Mouse (Mus musculus) liver, embryonic 11.5 days (tissue): ENCODE measurements at regions not wholly inside any gene's neighbourhood (a gene's known extent, or its start where the extent isn't known, plus 50 kb on each side); places are given as distances from the start of the nearest gene placed in this dataset.

ENCODE experiments used
- ATAC-seq: fragments of 200-750 bp; cut with Nextera tagmentation; replicated peaks from 2 replicates; pipeline ENCODE4 v1.8.0; 2017; ENCODE audit warnings: moderate number of reproducible peaks, mild to moderate bottlenecking, moderate TSS enrichment, moderate library complexity; ENCODE audit not compliant: low FRiP score
- DNase-seq: peaks from one replicate; pipeline ENCODE4 v3.0.0-alpha.2; 2017; ENCODE audit warnings: low spot score
- H3K27ac ChIP-seq: fragments of 300-500 bp; sonication (generic); 2 replicates; pipeline ENCODE4 v1.5.1; 2014; ENCODE audit warnings: mild to moderate bottlenecking, low read depth, low read length, control low read depth
- H3K27me3 ChIP-seq: fragments of 300-500 bp; sonication (generic); replicated peaks from 2 replicates; pipeline ENCODE4 v1.6.1; 2014; ENCODE audit warnings: low read length, mixed read lengths; ENCODE audit not compliant: control insufficient read depth, insufficient read depth
- H3K36me3 ChIP-seq: fragments of 300-500 bp; sonication (generic); 2 replicates; pipeline ENCODE4 v1.6.1; 2014; ENCODE audit warnings: mild to moderate bottlenecking, low read length, moderate library complexity, mixed read lengths; ENCODE audit not compliant: control insufficient read depth, insufficient read depth
- H3K4me1 ChIP-seq: fragments of 300-500 bp; sonication (generic); replicated peaks from 2 replicates; pipeline ENCODE4 v1.6.1; 2014; ENCODE audit warnings: low read length, mixed read lengths; ENCODE audit not compliant: control insufficient read depth, insufficient read depth
- H3K4me2 ChIP-seq: fragments of 300-500 bp; sonication (generic); 2 replicates; pipeline ENCODE4 v1.6.1; 2014; ENCODE audit warnings: mild to moderate bottlenecking, control low read depth, moderate library complexity
- H3K4me3 ChIP-seq: fragments of 300-500 bp; sonication (generic); 2 replicates; pipeline ENCODE4 v1.5.1; 2014; ENCODE audit warnings: low read depth, low read length, control low read depth
- H3K9ac ChIP-seq: fragments of 300-500 bp; sonication (generic); 2 replicates; pipeline ENCODE4 v1.6.1; 2014; ENCODE audit warnings: low read depth, low read length, control low read depth
- H3K9me3 ChIP-seq: fragments of 300-500 bp; sonication (generic); 2 replicates; pipeline ENCODE4 v1.6.1; 2016; ENCODE audit warnings: low read length, inconsistent platforms, mixed read lengths; ENCODE audit not compliant: control insufficient read depth
- WGBS: fragments of 180-500 bp; shearing (Covaris S2); extraction: QIAGEN DNeasy Blood & Tissue Kit; methylation state at CpG from one replicate; pipeline ENCODE4 v1.1.7; 2014; 5-methylcytosine and 5-hydroxymethylcytosine counted together

- WGBS: 80% methylated on average over 6 of the region's 6 CpGs
- H3K4me1 ChIP-seq: peaks cover 10% of the 10 kb centered on the region
Observed at GRCm38 (mm10) chr9:63069919-63070318, 78.8 kb downstream of the Skor1 start.

GRCm38 (mm10) chr9:63067054-63067406 lies 79.3 kb upstream of the Pias1 start:
- no peaks in the 10 kb centered on the region; the same call in 1 of the 2 replicates for H3K4me1 ChIP-seq
- no peak overlapping the region for H3K27ac ChIP-seq
- no peaks in the 10 kb centered on the region for H3K36me3 ChIP-seq
- H3K4me2 ChIP-seq: no peak overlapping the region
- no peak overlapping the region for H3K4me3 ChIP-seq
- ATAC-seq (no peak), DNase-seq (no peak)
- H3K9ac ChIP-seq: no peak overlapping the region
- H3K27me3 ChIP-seq: no peaks in the 10 kb centered on the region
- H3K9me3 ChIP-seq: no peaks in the 10 kb centered on the region; the same call in 1 of the 2 replicates
- WGBS: 70% methylated on average over 2 of the region's 2 CpGs

More at GRCm38 (mm10) chr9:63069919-63070318, 78.8 kb downstream of the Skor1 start:
- H3K9ac ChIP-seq: no peak overlapping the region
- DNase-seq (no peak), ATAC-seq (no peak)
- H3K36me3 ChIP-seq: no peaks in the 10 kb centered on the region
- no peak overlapping the region for H3K4me2 ChIP-seq
- H3K9me3 ChIP-seq: no peaks in the 10 kb centered on the region
- H3K27me3 ChIP-seq: no peaks in the 10 kb centered on the region
- H3K4me3 ChIP-seq: no peak overlapping the region
- H3K27ac ChIP-seq: no peak overlapping the region

GRCm38 (mm10) chr9:63066384-63067053 lies 78.8 kb upstream of the Pias1 start:
- Histone ChIP-seq H3K27me3 (no peaks in the 10 kb centered on the region), H3K36me3 (no peaks in the 10 kb centered on the region), H3K9ac (no peak overlapping the region), H3K27ac (no peak overlapping the region), H3K4me3 (no peak overlapping the region), H3K4me2 (no peak overlapping the region), H3K9me3 (no peaks in the 10 kb centered on the region; the same call in 1 of the 2 replicates), H3K4me1 (no peaks in the 10 kb centered on the region; the same call in 1 of the 2 replicates)
- DNase-seq: no peak
- 75% methylated on average over 10 of the region's 10 CpGs for WGBS
- no peak for ATAC-seq

- no peaks in the 10 kb centered on the region for H3K4me1 ChIP-seq
- no peaks in the 10 kb centered on the region for H3K27me3 ChIP-seq
- no peak overlapping the region for H3K27ac ChIP-seq
- H3K4me2 ChIP-seq: no peak overlapping the region
- 82% methylated on average over 2 of the region's 2 CpGs for WGBS
- no peak overlapping the region for H3K9ac ChIP-seq
- ATAC-seq (no peak), DNase-seq (no peak)
- H3K4me3 ChIP-seq: no peak overlapping the region
- H3K36me3 ChIP-seq: no peaks in the 10 kb centered on the region
- H3K9me3 ChIP-seq: no peaks in the 10 kb centered on the region; the same call in 1 of the 2 replicates
Observed at GRCm38 (mm10) chr9:63063525-63063924, 75.8 kb upstream of the Pias1 start.

GRCm38 (mm10) chr9:63060740-63061139 lies 73.0 kb upstream of the Pias1 start:
- ATAC-seq (no peak), DNase-seq (no peak)
- no peaks in the 10 kb centered on the region for H3K27me3 ChIP-seq
- no peak overlapping the region for H3K4me3 ChIP-seq
- H3K36me3 ChIP-seq: no peaks in the 10 kb centered on the region
- no peak overlapping the region for H3K4me2 ChIP-seq
- H3K4me1 ChIP-seq: no peaks in the 10 kb centered on the region
- H3K9ac ChIP-seq: no peak overlapping the region
- H3K9me3 ChIP-seq: no peaks in the 10 kb centered on the region; the same call in 1 of the 2 replicates
- 85% methylated on average over 5 of the region's 5 CpGs for WGBS
- H3K27ac ChIP-seq: no peak overlapping the region

GRCm38 (mm10) chr9:63059234-63059842 lies 71.6 kb upstream of the Pias1 start:
- no peaks in the 10 kb centered on the region; the same call in 1 of the 2 replicates for H3K9me3 ChIP-seq
- H3K4me3 ChIP-seq: no peak overlapping the region
- no peaks in the 10 kb centered on the region for H3K4me1 ChIP-seq
- H3K27ac ChIP-seq: no peak overlapping the region
- DNase-seq (peak; percentile 39), ATAC-seq (no peak)
- H3K4me2 ChIP-seq: peak overlapping the region; percentile 39
- 12% methylated on average over 10 of the region's 10 CpGs for WGBS
- no peaks in the 10 kb centered on the region for H3K36me3 ChIP-seq
- H3K27me3 ChIP-seq: no peaks in the 10 kb centered on the region
- no peak overlapping the region for H3K9ac ChIP-seq

- 50% methylated on average over 16 of the region's 16 CpGs for WGBS
Observed at GRCm38 (mm10) chr9:63058506-63059233, 70.9 kb upstream of the Pias1 start.

GRCm38 (mm10) chr9:63056695-63057349 lies 69.1 kb upstream of the Pias1 start:
- Histone ChIP-seq H3K27ac (no peak overlapping the region), H3K36me3 (no peaks in the 10 kb centered on the region), H3K9me3 (no peaks in the 10 kb centered on the region), H3K4me3 (no peak overlapping the region), H3K9ac (no peak overlapping the region), H3K4me2 (no peak overlapping the region), H3K4me1 (no peaks in the 10 kb centered on the region), H3K27me3 (no peaks in the 10 kb centered on the region)
- ATAC-seq (no peak), DNase-seq (no peak)
- 81% methylated on average over 9 of the region's 9 CpGs for WGBS

More at GRCm38 (mm10) chr9:63058506-63059233, 70.9 kb upstream of the Pias1 start:
- Histone ChIP-seq H3K4me1 (no peaks in the 10 kb centered on the region), H3K27me3 (no peaks in the 10 kb centered on the region), H3K4me2 (peak overlapping the region; percentile 39), H3K9ac (no peak overlapping the region), H3K9me3 (no peaks in the 10 kb centered on the region; the same call in 1 of the 2 replicates), H3K27ac (no peak overlapping the region), H3K4me3 (no peak overlapping the region), H3K36me3 (no peaks in the 10 kb centered on the region)
- no peak for DNase-seq
- ATAC-seq: no peak
